Mouse (Mus musculus) stomach, adult 2 months (tissue): ENCODE results near the gene Rgs12. TPM values are rescaled to one million over a fixed set of nuclear protein-coding genes. Genes with fewer than 3 reads are reported as not detected.

Experiments
- polyA plus RNA-seq: library from polyadenylated mRNA; depleted of rRNA; stranded (reverse); fragments of >200 nt; gene quantifications from 2 replicates; pipeline ENCODE4 v1.2.3, GENCODE M21; 2012; rRNA removed

The Rgs12 gene
- 17.8 and 18.9 TPM in 2 replicates for polyA plus RNA-seq

GRCm38 (mm10) chr5:34948861-34949760 lies at the start of gene Rgs12:
Gene Rgs12, plus strand, starts transcription at chr5:34949445.

GRCm38 (mm10) chr5:34907910-34908725 lies 41.1 kb upstream of the Rgs12 start, which contains the start of gene Msantd1:
Gene Msantd1, plus strand, starts transcription at chr5:34908012.

GRCm38 (mm10) chr5:35041268-35041829 lies 92.1 kb downstream of the Rgs12 start, which contains the start of gene Hgfac:
Gene Hgfac, plus strand, starts transcription at chr5:35041509.

GRCm38 (mm10) chr5:35056604-35057432 lies 107.6 kb downstream of the Rgs12 start, which contains the start of gene Dok7:
Gene Dok7, plus strand, starts transcription at chr5:35056766.

Other genes starting within 250 kb of the Rgs12 start
- 3.3 and 4.4 TPM in 2 replicates for gene Htt, start 187.7 kb upstream of the Rgs12 start, polyA plus RNA-seq
- gene Msantd1, start 41.4 kb upstream of the Rgs12 start, polyA plus RNA-seq: 1.7 and 2.6 TPM in 2 replicates
- gene Hgfac, start 92.1 kb downstream of the Rgs12 start, polyA plus RNA-seq: 37.5 and 62.4 TPM in 2 replicates
- gene Dok7, start 107.3 kb downstream of the Rgs12 start, polyA plus RNA-seq: 1.9 and 3.1 TPM in 2 replicates
- 13.7 and 19.0 TPM in 2 replicates for gene Lrpap1, start 156.3 kb downstream of the Rgs12 start, polyA plus RNA-seq